Mouse (Mus musculus) forebrain, embryonic 11.5 days (tissue): ENCODE results near the gene Usp32. TPM values are rescaled to one million over a fixed set of nuclear protein-coding genes. Genes with fewer than 3 reads are reported as not detected.

ENCODE experiments used
- ATAC-seq: fragments of 200-750 bp; cut with Nextera tagmentation; replicated peaks from 2 replicates; pipeline ENCODE4 v1.8.0; 2017; ENCODE audit warnings: moderate TSS enrichment; ENCODE audit not compliant: low FRiP score
- DNase-seq: peaks from one replicate; pipeline ENCODE4 v3.0.0-alpha.2; 2017; ENCODE audit warnings: low spot score
- H3K27ac ChIP-seq: fragments of 300-500 bp; sonication (generic); 2 replicates; pipeline ENCODE4 v1.5.1; 2014; ENCODE audit warnings: low read depth, low read length
- H3K27me3 ChIP-seq: fragments of 300-500 bp; sonication (generic); 2 replicates; pipeline ENCODE4 v1.6.1; 2014; ENCODE audit warnings: mild to moderate bottlenecking, low read length, mixed read lengths; ENCODE audit not compliant: control insufficient read depth, insufficient read depth
- H3K36me3 ChIP-seq: fragments of 300-500 bp; sonication (generic); 2 replicates; pipeline ENCODE4 v1.6.1; 2014; ENCODE audit warnings: mild to moderate bottlenecking, low read length, moderate library complexity, mixed read lengths; ENCODE audit not compliant: control insufficient read depth, insufficient read depth
- H3K4me1 ChIP-seq: fragments of 300-500 bp; sonication (generic); replicated peaks from 2 replicates; pipeline ENCODE4 v1.6.1; 2014; ENCODE audit warnings: low read length, mixed read lengths; ENCODE audit not compliant: control insufficient read depth, insufficient read depth
- H3K4me2 ChIP-seq: fragments of 300-500 bp; sonication (generic); 2 replicates; pipeline ENCODE4 v1.6.1; 2014; ENCODE audit warnings: low read depth, mild to moderate bottlenecking, low read length, moderate library complexity, mixed read lengths; ENCODE audit not compliant: severe bottlenecking
- H3K4me3 ChIP-seq: fragments of 300-500 bp; sonication (generic); 2 replicates; pipeline ENCODE4 v1.5.1; 2014; ENCODE audit warnings: low read depth, low read length
- H3K9ac ChIP-seq: fragments of 300-500 bp; sonication (generic); 2 replicates; pipeline ENCODE4 v1.6.1; 2014; ENCODE audit warnings: low read length
- H3K9me3 ChIP-seq: fragments of 300-500 bp; sonication (generic); 2 replicates; pipeline ENCODE4 v1.6.1; 2016; ENCODE audit warnings: low read length, mixed read lengths; ENCODE audit not compliant: control insufficient read depth
- WGBS: fragments of 180-500 bp; shearing (Covaris S2); extraction: QIAGEN DNeasy Blood & Tissue Kit; methylation state at CpG from one replicate; pipeline ENCODE4 v1.1.7; 2014; 5-methylcytosine and 5-hydroxymethylcytosine counted together
- polyA plus RNA-seq: library from polyadenylated mRNA; unstranded; fragments of >200 nt; fragmentation: Nextera tagmentation; extraction: Ambion mirVana; gene quantifications from 2 replicates; pipeline ENCODE4 v1.2.1, GENCODE M21; 2014

The Usp32 gene
- polyA plus RNA-seq, 1 experiment from 2014 or later: 8.0 TPM

DNA sequence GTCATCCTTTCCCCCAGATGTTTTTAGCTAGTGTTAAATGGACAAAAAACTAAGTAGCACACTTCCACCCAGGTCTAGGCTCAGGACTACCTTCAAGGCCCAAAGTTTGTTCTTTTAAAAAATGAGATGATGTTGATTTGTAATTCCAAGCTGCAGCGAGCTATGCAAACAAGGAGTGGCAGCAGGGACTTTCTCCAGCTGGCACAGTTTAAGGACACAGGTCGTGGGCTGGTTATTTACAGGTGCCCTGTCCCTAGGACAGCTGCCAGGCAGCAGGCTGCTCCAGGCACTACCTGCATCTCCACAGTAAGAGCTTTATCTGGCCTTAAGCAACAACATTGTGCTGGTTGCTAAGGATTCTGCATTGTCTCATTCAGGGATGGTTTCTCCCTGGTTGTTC, 159.3 kb downstream of the Usp32 start:
- Histone ChIP-seq H3K36me3 (no peaks in the 10 kb centered on the region), H3K4me1 (no peaks in the 10 kb centered on the region), H3K27ac (no peak overlapping the region), H3K4me3 (no peak overlapping the region), H3K27me3 (no peaks in the 10 kb centered on the region), H3K9ac (no peak overlapping the region), H3K4me2 (no peak overlapping the region), H3K9me3 (no peaks in the 10 kb centered on the region)
- no peak for DNase-seq
- WGBS: 86% methylated on average over 2 of the region's 2 CpGs
- no peak for ATAC-seq

DNA sequence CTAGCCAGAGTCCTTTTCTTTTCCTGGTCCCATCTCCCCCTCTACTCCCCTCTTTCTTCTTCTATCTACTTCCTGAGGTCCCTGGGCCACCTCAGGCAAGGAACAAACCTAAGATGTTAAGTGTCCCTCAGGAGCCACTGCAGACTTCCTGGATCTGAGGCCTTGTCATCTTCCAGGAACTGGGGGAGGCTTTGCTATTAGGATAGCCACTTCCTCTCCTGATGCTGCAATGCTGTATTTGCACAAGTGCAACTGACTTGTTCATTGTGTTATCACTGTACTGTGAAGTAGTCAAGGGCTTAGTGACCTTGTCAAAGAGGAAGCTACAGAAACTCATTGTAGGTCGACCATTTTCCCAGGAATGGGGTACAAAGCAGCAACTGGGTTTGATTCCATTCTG, 160.6 kb downstream of the Usp32 start:
- no peak overlapping the region for H3K27ac ChIP-seq
- H3K9me3 ChIP-seq: no peaks in the 10 kb centered on the region
- 53% methylated on average over 1 of the region's 1 CpGs for WGBS
- H3K4me3 ChIP-seq: no peak overlapping the region
- no peak overlapping the region for H3K4me2 ChIP-seq
- H3K36me3 ChIP-seq: no peaks in the 10 kb centered on the region
- no peak for DNase-seq
- no peak overlapping the region for H3K9ac ChIP-seq
- no peaks in the 10 kb centered on the region for H3K4me1 ChIP-seq
- ATAC-seq: no peak
- H3K27me3 ChIP-seq: no peaks in the 10 kb centered on the region

DNA sequence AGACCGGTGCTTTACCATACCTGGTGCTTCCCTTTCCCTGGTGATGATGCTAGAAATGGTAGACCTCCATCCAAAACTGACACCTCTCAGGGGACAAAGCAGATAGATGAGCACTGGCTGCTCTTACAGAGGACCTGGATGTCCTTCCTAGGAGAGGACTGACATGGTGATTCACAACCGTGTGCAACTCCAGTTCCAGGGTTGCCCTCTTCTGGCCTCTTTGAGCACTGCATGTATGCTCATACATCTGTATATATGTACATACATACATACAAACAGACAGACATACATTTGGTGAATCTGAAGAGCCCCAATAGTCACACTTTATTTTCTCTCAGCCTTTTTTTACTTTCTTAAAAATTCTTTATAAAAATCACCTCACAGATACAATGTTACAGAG, 161.8 kb downstream of the Usp32 start:
- 45% methylated on average over 2 of the region's 2 CpGs for WGBS
- peak; percentile 67 for DNase-seq

DNA sequence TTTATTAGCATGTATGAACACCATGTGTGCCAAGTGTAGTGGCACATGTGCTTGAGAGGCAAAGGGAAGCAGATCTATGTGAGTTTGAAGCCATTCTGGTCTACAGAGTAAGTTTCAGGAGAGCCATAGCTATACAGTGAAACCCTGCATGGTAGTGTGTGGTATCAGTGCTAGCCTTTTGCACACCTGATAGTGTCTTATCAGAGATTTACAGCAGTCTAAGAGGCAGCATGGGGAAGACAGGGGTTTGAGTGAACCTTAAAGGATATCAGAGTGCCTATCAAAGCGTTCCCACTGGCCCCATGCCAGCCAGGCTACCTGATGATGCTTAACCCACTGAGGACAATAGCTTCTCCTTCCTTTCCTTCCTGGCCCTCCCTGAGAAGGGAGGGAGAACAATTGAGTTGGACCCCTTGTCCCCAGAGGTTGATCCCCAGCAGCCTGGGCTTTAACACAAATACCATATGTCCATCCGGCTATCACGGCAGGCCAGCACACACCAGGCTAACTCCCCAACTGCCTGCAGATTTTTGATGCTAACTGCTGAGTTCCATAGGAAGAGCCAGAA, 162.5 kb downstream of the Usp32 start:
- no peak overlapping the region for H3K4me2 ChIP-seq
- 92% methylated on average over 3 of the region's 3 CpGs for WGBS
- H3K27ac ChIP-seq: no peak overlapping the region
- H3K4me3 ChIP-seq: no peak overlapping the region
- DNase-seq (no peak), ATAC-seq (no peak)
- no peaks in the 10 kb centered on the region for H3K27me3 ChIP-seq
- H3K9ac ChIP-seq: no peak overlapping the region
- no peaks in the 10 kb centered on the region for H3K9me3 ChIP-seq
- H3K36me3 ChIP-seq: no peaks in the 10 kb centered on the region
- no peaks in the 10 kb centered on the region for H3K4me1 ChIP-seq

More for the DNA sequence above, 161.8 kb downstream of the Usp32 start:
- H3K9me3 ChIP-seq: no peaks in the 10 kb centered on the region
- no peaks in the 10 kb centered on the region for H3K36me3 ChIP-seq
- no peak overlapping the region for H3K9ac ChIP-seq
- H3K4me2 ChIP-seq: no peak overlapping the region
- H3K27me3 ChIP-seq: no peaks in the 10 kb centered on the region
- no peak overlapping the region for H3K4me3 ChIP-seq
- ATAC-seq: no peak
- H3K4me1 ChIP-seq: no peaks in the 10 kb centered on the region
- H3K27ac ChIP-seq: no peak overlapping the region

DNA sequence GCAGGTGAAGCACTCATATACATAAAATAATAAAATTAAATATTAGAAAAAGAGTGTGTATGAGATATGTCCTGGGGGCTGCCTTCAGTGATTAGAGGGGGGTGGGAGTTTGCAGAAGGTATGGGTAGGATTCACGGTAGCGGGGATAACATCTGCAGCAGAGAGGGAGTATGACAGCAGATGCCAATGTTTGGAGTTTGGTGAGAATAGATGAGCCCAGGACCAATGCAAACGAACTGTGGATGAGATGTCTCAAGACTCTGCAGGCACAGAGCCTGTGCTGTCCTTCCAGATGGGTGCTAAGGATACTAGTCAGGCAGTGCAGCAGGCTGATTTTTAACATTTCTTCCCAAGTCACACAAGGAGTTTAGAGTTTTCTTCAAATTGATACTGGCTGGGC, 163.3 kb downstream of the Usp32 start:
- H3K9me3 ChIP-seq: no peaks in the 10 kb centered on the region
- WGBS: 83% methylated on average over 3 of the region's 3 CpGs
- no peaks in the 10 kb centered on the region for H3K4me1 ChIP-seq
- DNase-seq: no peak
- no peak overlapping the region for H3K4me2 ChIP-seq
- no peak overlapping the region for H3K4me3 ChIP-seq
- no peak overlapping the region for H3K27ac ChIP-seq
- H3K36me3 ChIP-seq: no peaks in the 10 kb centered on the region
- no peaks in the 10 kb centered on the region for H3K27me3 ChIP-seq
- ATAC-seq: no peak
- H3K9ac ChIP-seq: no peak overlapping the region

DNA sequence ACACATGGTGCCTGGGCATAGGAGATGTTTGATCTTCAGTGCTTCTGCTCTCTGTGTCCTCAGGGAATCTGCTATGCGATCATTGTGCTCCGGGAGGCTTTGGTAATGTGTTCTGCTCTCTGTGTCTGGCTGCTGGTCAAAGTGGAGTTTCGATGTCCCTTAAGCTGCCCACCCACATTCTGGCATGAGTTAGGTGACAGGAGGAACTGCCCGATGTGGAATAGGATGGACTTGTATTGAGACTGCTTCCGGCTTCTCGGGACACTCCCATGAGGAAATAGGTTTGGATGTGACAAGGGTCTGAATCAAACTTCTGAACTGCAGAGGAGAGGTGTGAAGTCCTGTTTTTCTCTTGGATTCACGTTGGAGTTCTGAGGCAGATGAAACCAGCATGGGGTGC, 165.4 kb downstream of the Usp32 start:
- DNase-seq (no peak), ATAC-seq (no peak)
- Histone ChIP-seq H3K4me1 (no peaks in the 10 kb centered on the region), H3K27me3 (no peaks in the 10 kb centered on the region), H3K9me3 (no peaks in the 10 kb centered on the region), H3K27ac (no peak overlapping the region), H3K9ac (no peak overlapping the region), H3K4me3 (no peak overlapping the region), H3K4me2 (no peak overlapping the region), H3K36me3 (no peaks in the 10 kb centered on the region)
- WGBS: 81% methylated on average over 7 of the region's 7 CpGs

DNA sequence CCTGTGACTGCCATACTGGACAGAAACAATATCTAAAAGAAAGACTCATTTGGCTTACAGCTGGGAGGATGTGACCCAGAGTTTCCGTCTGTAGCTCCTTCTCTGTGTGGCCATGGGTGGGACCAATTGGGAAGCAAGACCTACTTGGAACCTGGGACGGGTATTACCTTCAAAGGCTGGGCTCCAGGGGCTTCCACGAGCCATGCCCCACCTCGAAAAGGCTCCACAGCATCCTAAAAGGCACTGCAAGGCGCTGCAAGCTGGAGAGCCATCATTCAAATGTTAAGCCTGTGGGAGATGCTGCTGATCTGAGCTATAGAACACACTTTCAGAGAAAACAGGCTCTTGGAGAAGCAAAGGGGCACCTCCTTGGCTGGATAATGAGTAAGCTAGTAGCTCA, 166.3 kb downstream of the Usp32 start:
- Histone ChIP-seq H3K4me3 (no peak overlapping the region), H3K36me3 (no peaks in the 10 kb centered on the region), H3K27ac (no peak overlapping the region), H3K27me3 (no peaks in the 10 kb centered on the region), H3K9me3 (no peaks in the 10 kb centered on the region), H3K4me1 (no peaks in the 10 kb centered on the region), H3K9ac (no peak overlapping the region), H3K4me2 (no peak overlapping the region)
- ATAC-seq: no peak
- WGBS: 61% methylated on average over 5 of the region's 5 CpGs
- no peak for DNase-seq

DNA sequence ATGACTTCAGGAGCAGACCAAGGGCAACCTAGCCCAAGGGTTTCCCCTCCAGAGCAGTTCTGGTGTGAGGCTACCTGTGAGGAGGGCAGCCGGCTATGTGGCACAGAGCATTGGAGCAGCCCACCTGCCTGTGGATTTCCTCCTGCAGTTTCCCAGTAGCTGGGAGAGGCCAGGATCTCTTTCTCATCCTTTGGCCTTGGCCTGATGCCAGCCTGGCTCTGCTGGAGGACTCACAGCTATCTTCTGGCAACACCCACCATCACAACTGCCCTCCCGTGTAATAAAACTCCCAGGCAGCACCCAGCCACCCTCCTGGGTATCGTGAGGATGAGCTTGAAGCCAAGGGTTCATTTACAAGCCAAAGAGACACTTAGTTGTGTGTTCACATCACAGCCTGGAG, 167.9 kb downstream of the Usp32 start:
- DNase-seq (no peak), ATAC-seq (no peak)
- Histone ChIP-seq H3K36me3 (no peaks in the 10 kb centered on the region), H3K4me1 (peaks cover 5% of the 10 kb centered on the region), H3K27ac (no peak overlapping the region), H3K9me3 (no peaks in the 10 kb centered on the region), H3K9ac (no peak overlapping the region), H3K4me3 (no peak overlapping the region), H3K4me2 (no peak overlapping the region), H3K27me3 (no peaks in the 10 kb centered on the region)
- WGBS: 85% methylated on average over 3 of the region's 3 CpGs

DNA sequence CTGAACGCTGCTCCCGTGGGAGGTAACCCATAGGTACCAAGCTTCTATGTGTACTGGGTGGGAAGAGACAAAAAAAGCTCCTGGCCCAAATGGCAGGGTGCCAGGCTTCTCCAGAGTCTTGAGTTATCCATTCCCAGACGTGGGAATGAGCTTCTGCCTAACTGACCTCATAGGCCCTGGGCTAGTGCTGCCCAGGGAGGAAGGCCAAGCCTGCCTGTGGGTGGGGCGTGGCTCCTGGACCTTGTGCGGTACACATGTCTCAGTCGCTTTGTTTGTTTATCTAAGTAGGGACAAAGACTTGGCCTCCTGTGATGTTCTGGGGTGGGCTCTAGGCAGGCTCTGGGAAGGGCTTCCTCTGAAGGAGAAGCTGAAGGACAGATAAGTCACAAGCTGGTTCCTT, 171.2 kb downstream of the Usp32 start:
- Histone ChIP-seq H3K4me2 (no peak overlapping the region), H3K9ac (no peak overlapping the region), H3K36me3 (no peaks in the 10 kb centered on the region), H3K4me3 (no peak overlapping the region), H3K4me1 (peaks cover 9% of the 10 kb centered on the region), H3K9me3 (no peaks in the 10 kb centered on the region), H3K27me3 (no peaks in the 10 kb centered on the region), H3K27ac (no peak overlapping the region)
- WGBS: 68% methylated on average over 6 of the region's 6 CpGs
- DNase-seq (no peak), ATAC-seq (no peak)
